Mouse (Mus musculus) left cerebral cortex, adult 2 months (tissue): ENCODE measurements around the gene Hist2h2ac. TPM values are rescaled to one million over a fixed set of nuclear protein-coding genes. Genes with fewer than 3 reads are reported as not detected.
"Not testable (repeated sequence)": the region's sequence is repeated elsewhere in the genome, so short reads cannot be mapped to it uniquely, and the experiment has no call there.

Experiments
- DNase-seq, 2 experiments: peaks; one replicate each; pipeline ENCODE4 v3.0.0; 2021 to 2022; ENCODE audit warnings: low spot score in 2 of 2, mixed read lengths in 1 of 2; ENCODE audit errors: extremely low spot score in 1 of 2
- H3K27ac ChIP-seq: fragments of 200-600 bp; 2 replicates; pipeline ENCODE4 v1.8.1; 2022
- H3K4me3 ChIP-seq: fragments of 200-600 bp; 2 replicates; pipeline ENCODE4 v1.8.1; 2022
- CTCF ChIP-seq: fragments of 200-600 bp; IDR thresholded peaks from 2 replicates; pipeline ENCODE4 v1.8.1; 2022; ENCODE audit warnings: antibody characterized with exemption, mild to moderate bottlenecking, moderate library complexity
- intact Hi-C: fragments of 180-260 bp; cut with DNase I; formaldehyde crosslinking; loops from one replicate; pipeline ENCODE4 v1.15.1; 2025
- long read RNA-seq, 2 experiments: library from polyadenylated mRNA; stranded (forward); transcript quantifications; one replicate each; pipeline ENCODE4 v2.0.0; 2021; ENCODE audit warnings: borderline mapping rate in 2 of 2
- total RNA-seq, 2 experiments: library from RNA; stranded (reverse); gene quantifications; 2 replicates each; pipeline ENCODE4 v1.2.3; 2021

The Hist2h2ac gene
- 10 to 100 TPM; 20.6 to 30.5 TPM for total RNA-seq
- long read RNA-seq, experiment 1: 0 reads
- long read RNA-seq, experiment 2: 0 reads

DNA sequence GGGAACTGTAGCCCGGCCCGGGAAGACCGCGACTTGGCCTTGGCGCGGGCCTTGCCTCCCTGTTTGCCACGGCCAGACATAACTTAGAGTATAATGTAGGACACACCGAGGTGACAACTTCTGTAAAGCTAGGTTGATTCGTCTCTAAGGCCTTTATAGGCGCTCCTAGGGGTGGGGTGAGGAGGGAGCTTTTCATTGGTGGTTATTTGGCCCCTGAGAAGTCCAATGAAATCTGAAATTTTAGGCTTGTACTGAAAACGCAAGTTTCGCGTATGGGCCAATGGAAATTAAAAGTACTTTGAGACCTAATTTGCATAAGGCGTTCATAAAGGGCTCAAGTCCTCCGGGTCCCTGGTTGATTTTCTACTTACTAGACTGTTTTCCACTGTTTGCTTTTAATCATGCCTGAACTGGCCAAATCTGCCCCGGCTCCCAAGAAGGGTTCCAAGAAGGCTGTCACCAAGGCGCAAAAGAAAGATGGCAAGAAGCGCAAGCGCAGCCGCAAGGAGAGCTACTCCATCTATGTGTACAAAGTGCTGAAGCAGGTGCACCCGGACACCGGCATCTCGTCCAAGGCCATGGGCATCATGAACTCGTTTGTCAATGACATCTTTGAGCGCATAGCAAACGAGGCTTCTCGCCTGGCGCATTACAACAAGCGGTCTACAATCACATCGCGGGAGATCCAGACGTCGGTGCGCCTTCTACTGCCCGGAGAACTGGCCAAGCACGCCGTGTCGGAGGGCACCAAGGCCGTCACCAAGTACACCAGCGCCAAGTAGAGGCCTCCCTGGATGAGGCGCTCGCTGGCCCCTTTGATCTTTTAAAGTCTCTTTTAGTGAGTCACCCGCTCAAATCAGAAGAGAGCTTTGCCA, at the start of gene Hist2h2ac, which contains the start of gene Hist2h2be:
Hist2h2ac (minus strand) TSS at position 116 of the 875 bp plus-strand sequence.
Hist2h2be (plus strand) TSS at position 355 of the 875 bp plus-strand sequence.
- intact Hi-C loops: loop anchor here (2.0 kb wide), 1 partner anchor 42 kb away; the partner anchor contains the start of gene Hist2h4
- TF ChIP-seq CTCF: peak; percentile 7; the same call in 1 of the 2 replicates
- H3K4me3 ChIP-seq: peak within 1 kb of the TSS; percentile 77
- DNase-seq: peak; percentile 78 to 84
- peak within 1 kb of the TSS; percentile 98 for H3K27ac ChIP-seq

DNA sequence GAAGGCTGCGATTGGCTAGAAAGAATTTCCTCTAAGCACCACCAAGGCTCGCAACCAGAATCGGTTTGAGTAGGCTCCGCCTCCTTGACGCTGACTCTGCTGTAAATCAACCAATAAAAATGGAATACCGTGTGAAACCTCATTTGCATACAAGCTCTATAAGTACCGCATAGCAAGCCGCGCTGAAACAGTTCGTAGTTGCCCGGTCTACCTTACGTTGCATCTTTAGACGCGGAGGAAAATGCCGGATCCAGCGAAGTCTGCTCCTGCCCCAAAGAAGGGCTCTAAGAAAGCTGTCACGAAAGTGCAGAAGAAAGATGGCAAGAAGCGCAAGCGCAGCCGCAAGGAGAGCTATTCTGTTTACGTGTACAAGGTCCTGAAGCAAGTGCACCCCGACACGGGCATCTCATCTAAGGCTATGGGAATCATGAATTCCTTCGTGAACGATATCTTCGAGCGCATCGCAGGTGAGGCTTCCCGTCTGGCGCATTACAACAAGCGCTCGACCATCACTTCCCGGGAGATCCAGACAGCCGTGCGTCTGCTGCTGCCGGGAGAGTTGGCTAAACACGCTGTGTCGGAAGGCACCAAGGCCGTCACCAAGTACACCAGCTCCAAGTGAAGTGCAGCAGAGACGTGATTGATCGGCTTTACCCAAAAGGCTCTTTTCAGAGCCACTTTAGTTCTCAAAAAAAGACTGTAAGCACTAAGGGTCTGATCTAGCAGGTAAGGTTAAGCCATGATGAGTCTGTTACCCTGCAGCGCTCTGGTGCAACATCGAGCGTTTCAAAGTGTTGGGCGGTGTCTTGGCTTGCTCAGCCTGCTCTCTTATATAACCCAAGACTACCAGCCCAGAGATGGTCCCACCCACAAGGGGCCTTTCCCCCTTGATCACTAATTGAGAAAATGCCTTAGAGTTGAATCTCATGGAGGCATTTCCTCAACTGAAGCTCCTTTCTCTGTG, 49.1 kb upstream of the Hist2h2ac start, which contains the start of gene Hist2h2bb:
Hist2h2bb (plus strand) TSS at position 242 of the 964 bp plus-strand sequence.
- Histone ChIP-seq H3K27ac (peak within 1 kb of the TSS; percentile 93), H3K4me3 (peak within 1 kb of the TSS; percentile 54)
- intact Hi-C loops: no loop called here
- DNase-seq: peak; percentile 90
- no peak for TF ChIP-seq CTCF

DNA sequence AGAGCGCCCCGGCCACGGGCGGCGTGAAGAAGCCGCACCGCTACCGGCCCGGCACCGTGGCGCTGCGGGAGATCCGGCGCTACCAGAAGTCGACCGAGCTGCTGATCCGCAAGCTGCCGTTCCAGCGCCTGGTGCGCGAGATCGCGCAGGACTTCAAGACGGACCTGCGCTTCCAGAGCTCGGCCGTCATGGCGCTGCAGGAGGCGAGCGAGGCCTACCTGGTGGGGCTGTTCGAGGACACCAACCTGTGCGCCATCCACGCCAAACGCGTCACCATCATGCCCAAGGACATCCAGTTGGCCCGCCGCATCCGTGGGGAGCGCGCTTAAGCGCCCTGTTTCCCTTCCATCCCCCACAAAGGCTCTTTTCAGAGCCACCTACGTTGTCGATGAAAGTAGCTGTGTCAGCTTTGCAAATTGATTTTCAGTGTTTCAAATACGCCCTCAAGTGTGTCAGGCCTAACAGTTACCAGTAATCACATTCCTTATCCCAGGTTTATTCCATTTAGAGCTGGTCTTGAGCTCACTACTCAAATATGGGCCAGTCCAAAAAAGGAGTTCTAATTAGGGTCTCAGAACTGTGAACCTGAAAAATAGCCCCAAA, 48.2 kb upstream of the Hist2h2ac start:
- H3K27ac ChIP-seq: peak overlapping the region; percentile 93
- intact Hi-C loops: not testable (repeated sequence)
- peak in 1 of 2 experiments; percentile 21 for DNase-seq
- peak overlapping the region; percentile 53 for H3K4me3 ChIP-seq

DNA sequence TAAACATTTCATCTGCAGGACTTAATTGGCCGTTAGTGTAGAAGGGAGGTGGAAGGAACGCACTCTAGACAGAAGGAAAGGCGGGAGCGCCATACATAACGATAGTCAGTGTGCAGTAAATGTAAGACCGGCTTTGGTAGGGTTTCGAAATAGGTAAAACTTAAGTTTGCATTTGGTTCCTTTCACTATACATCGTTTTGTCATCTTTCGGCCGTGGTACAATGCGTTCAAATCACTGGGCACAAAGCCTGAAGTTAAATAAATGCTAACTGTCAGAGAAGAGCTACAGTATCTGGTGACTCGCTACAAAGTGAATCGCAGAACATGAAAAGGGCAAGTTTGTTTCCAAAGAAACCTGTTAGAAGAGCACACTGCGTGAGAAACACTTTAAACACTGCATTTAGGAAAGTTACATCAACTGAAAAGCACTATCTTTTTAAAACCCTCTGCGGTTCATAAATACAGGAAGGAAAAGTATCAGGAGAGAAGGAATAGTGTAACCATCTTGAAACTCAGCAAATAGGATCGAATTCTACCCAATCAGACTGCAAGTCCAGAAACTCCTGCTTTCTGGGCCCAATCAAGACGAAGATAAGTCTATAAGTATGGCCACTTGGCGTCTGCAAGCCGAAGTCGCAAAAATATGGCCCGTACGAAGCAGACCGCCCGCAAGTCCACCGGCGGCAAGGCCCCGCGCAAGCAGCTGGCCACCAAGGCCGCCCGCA, 47.5 kb upstream of the Hist2h2ac start, which contains the start of gene Hist2h3b:
Hist2h3b (plus strand) TSS at position 604 of the 725 bp plus-strand sequence.
- peak within 1 kb of the TSS; percentile 54 for H3K4me3 ChIP-seq

DNA sequence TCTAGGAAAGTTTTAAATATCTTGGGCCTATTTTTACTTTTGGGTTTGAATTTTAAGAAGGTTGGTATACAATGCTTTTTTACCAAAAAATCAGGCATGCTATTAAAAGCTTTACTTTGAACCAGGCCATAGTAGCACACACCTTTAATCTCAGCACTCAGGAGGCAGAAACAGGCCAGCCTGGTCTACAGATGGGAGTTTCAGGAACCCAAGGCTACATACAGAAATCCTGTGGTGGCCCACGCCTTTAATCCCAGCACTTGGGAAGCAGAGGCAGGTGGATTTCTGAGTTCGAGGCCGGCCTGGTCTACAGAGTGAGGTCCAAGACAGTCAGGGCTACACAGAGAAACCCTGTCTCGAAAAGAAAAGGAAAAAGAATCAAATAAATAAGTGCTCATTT, 46.9 kb upstream of the Hist2h2ac start:
- intact Hi-C loops: no loop called here
- TF ChIP-seq CTCF: no peak
- peak overlapping the region; percentile 53; the same call in 1 of the 2 replicates for H3K4me3 ChIP-seq
- no peak for DNase-seq
- peak overlapping the region; percentile 89 for H3K27ac ChIP-seq

More for the DNA sequence above, 47.5 kb upstream of the Hist2h2ac start, which contains the start of gene Hist2h3b:
- intact Hi-C loops: no loop called here
- peak; percentile 82 to 83 for DNase-seq
- peak within 1 kb of the TSS; percentile 93 for H3K27ac ChIP-seq
- TF ChIP-seq CTCF: no peak

DNA sequence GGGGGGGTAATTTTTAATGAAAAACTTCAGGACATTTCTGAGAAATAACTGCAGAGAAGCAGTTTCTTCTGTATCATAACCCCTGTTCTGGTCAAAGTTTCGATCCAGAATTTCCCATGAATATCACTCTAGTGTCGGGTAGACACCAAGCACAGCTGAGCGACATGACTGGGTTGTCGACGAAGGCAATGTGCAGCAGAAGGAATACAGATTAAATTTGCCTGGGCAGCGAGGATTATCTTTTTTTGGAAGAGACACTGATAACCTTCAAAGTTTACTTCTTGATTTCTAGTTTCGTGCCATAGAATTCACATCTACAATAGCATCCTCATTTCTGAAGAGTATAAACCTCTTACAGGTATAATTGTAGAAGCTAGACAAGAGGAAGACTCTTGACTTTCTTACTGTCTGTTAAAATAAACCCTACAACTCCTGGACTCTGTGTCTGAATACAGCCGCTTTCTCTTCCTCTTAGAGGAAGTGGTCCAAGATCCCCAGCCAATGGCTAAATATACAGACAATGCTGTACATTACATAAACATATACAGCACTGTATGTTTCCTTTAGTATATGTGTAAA, 45.5 kb upstream of the Hist2h2ac start:
- no peak overlapping the region for H3K27ac ChIP-seq
- intact Hi-C loops: no loop called here
- no peak for DNase-seq
- TF ChIP-seq CTCF: no peak
- no peak overlapping the region for H3K4me3 ChIP-seq

DNA sequence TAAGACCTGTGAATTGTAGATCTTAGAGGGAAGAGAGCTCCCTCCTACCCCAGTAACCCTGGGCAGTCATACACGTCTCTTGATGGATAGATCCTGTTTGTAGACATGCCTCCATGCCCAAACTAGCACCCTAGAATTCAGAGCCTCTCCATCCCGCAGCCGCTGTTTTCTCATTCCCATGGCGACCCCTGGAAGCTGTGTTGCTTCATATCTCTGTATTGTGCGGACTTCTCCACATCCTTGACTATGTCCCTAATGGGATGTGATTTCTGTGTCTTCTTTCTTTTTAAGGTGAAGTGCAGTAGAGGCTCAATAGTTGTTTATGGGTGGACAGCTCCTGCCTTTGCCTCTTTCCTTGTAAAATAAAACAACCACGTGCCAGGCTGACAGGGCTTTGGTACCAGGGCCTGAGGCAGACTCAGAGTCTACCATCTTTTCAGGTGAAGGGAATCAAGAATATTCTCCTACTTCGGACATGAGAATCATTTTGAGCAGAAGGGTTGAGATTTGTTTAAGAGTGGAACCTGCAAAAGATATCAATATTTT, 43.8 kb upstream of the Hist2h2ac start:
- DNase-seq: no peak
- no peak for TF ChIP-seq CTCF
- Histone ChIP-seq H3K27ac (peak overlapping the region; percentile 94), H3K4me3 (no peak overlapping the region; the same call in 1 of the 2 replicates)
- intact Hi-C loops: loop anchor here (5.0 kb wide), 1 partner anchor 207 kb away; the partner anchor contains the start of gene Vps45

DNA sequence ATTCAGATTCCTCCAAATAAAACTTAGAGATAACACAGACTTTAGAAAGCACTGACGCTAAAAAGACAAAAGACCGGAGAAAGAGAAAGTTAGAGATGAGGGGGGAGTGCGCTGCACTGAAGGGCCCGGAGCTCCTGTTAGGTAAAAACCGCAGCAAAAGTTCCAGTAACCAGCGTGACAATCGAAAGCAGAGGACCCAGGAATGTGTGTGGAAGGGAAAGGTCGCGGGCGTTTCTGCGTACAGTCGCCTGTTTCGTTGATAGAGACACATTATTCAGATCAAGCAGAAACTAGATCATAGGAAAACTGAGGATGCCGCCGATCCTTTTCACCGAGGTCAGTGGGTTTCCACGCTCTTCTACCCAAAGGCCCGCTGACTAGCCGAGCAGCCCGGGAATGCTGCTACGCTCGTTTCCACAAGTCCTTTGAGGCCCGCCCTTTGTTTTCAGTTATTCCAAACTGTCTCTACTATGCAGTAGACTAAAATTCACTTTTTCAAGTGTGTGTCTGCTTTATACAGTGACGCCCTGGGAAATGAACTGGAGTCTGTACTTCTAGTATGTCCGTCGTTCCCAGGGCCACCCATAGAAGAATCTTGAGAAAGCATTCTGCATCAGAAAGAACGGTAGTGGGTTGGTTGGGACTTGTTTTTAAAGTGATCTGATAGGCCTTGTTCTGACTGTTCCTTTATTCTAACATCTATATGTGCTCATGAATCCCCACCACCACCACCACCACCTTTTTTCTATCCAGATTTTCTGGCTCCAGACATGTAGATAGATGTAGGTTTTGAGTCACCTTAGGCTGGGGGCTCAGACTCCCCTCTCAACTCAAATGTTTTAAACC, 43.1 kb upstream of the Hist2h2ac start:
- Histone ChIP-seq H3K27ac (peak overlapping the region; percentile 94), H3K4me3 (peak overlapping the region; percentile 83)
- DNase-seq: peak; percentile 38
- no peak for TF ChIP-seq CTCF
- intact Hi-C loops: loop anchor here (1.0 to 5.0 kb wide), 3 partner anchors 23 to 206 kb away; partner anchors contain the start of genes Hist2h2aa2, Hist2h2ac, Hist2h2be and Vps45
